Mouse (Mus musculus): ENCODE data around the gene Ttyh3. TPM values are rescaled to one million over a fixed set of nuclear protein-coding genes. Genes with fewer than 3 reads are reported as not detected.

The Ttyh3 gene
- polyA plus RNA-seq, 1 experiment from 2014 or later: 68.8 TPM

DNA sequence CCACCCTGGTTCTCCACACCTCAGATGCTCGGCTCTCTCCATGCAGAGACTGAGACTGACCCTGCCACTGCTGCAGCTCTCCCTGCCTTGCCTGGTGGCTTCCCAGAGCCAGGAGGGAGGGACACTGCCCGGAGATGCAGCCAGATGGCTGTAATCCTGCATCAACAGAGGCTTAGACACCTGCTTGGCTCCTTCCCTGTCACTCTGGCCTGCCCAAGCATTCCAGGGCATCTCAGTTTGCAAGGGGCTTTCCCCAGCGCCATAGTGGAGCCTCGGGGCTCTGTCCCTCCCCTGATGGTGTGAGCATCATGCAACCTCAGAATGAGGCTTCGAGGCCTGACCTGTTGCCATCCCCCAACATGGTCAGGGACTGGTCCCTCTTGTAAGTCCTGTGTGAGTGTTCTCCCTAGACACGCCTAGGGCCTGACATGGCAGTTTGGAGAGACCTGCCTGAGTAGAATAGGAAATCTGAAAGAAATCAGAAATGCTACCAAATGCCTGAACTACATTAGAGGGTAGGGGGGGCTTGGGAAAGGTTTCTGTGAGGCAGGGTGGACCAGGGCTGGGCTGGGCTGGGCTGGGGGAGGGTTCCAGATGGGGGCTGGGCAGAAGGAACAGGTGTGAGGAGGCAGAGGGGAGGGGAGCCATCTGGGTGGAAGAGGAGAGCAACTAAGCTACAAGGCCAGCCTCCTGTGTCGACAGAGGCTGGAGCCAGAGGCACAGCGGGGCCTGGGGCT lies 65.7 kb downstream of the Ttyh3 start:
- Histone ChIP-seq H3K4me2 (replicated peaks) (peak overlapping the region; percentile 36; the same call in 1 of the 2 replicates), H3K27ac (replicated peaks) (peak overlapping the region; percentile 83), H3K27me3 (peaks cover 25% of the 10 kb centered on the region), H3K9ac (replicated peaks) (peak overlapping the region; percentile 24; the same call in 1 of the 2 replicates), H3K9me3 (no peaks in the 10 kb centered on the region), H3K36me3 (no peaks in the 10 kb centered on the region), H3K4me1 (peaks cover 68% of the 10 kb centered on the region), H3K4me3 (no peak overlapping the region)
- peak; percentile 20 for ATAC-seq (ENCODE audit: low FRiP score, low read depth)
- WGBS: 11% methylated on average over 8 of the region's 8 CpGs

DNA sequence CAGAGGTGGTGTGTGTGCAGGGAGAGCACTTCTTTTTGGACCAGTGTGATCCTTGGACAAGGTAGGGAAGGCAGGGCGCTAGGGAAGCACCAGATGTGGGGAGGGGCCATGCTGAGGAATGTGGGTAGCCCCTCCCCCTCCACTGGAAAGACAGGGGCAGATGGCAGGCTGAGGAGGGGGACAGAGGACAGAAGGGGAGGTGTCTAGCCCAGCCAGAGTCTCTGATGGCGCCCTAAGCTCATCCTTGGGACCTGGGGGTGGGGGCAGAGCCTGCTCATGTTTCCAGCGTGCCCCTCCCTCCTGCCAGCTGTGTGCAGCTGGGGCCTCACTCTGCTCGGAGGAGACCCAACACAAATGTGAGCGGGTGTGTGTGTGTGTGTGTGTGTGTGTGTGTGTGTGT lies 67.3 kb downstream of the Ttyh3 start:
- H3K4me1 ChIP-seq: peaks cover 64% of the 10 kb centered on the region
- H3K36me3 ChIP-seq: no peaks in the 10 kb centered on the region
- 0 out of 2 replicates have a peak overlapping the region, but pooled peaks have one; percentile 2 for H3K4me2 ChIP-seq (replicated peaks)
- 0% methylated on average over 5 of the region's 5 CpGs for WGBS
- ATAC-seq (ENCODE audit: low FRiP score, low read depth): no peak
- no peaks in the 10 kb centered on the region for H3K9me3 ChIP-seq
- H3K4me3 ChIP-seq: no peak overlapping the region
- H3K9ac ChIP-seq (replicated peaks): no peak overlapping the region
- peaks cover 28% of the 10 kb centered on the region for H3K27me3 ChIP-seq
- H3K27ac ChIP-seq (replicated peaks): peak overlapping the region; percentile 56

DNA sequence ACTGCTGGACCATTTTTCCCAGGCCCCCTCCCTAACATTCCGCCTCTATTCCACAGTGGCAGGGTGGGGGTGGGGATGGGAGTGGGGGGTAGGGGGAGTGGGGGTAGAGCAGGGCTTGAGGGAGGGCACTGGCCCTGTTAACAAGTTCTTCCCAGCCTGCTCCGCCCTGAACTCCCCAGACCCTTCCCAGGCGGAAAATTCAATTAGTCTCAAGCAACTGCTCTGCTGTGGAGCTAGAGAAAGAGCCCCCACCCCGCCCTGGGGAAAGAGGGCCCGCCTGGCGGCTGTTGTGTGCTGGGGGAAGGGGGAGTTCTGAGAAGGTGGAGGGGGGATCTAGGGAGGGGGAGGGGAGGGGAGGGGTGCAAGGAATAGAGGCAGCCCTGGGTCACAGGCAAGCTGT lies 69.1 kb downstream of the Ttyh3 start:
- H3K9me3 ChIP-seq: no peaks in the 10 kb centered on the region
- H3K27me3 ChIP-seq: peaks cover 28% of the 10 kb centered on the region
- H3K9ac ChIP-seq (replicated peaks): no peak overlapping the region; the same call in 1 of the 2 replicates
- ATAC-seq (ENCODE audit: low FRiP score, low read depth): peak; percentile 76
- 0% methylated on average over 5 of the region's 6 CpGs for WGBS
- H3K27ac ChIP-seq (replicated peaks): peak overlapping the region; percentile 77
- no peak overlapping the region for H3K4me3 ChIP-seq
- H3K36me3 ChIP-seq: no peaks in the 10 kb centered on the region
- peaks cover 61% of the 10 kb centered on the region for H3K4me1 ChIP-seq
- peak overlapping the region; percentile 9; the same call in 1 of the 2 replicates for H3K4me2 ChIP-seq (replicated peaks)

DNA sequence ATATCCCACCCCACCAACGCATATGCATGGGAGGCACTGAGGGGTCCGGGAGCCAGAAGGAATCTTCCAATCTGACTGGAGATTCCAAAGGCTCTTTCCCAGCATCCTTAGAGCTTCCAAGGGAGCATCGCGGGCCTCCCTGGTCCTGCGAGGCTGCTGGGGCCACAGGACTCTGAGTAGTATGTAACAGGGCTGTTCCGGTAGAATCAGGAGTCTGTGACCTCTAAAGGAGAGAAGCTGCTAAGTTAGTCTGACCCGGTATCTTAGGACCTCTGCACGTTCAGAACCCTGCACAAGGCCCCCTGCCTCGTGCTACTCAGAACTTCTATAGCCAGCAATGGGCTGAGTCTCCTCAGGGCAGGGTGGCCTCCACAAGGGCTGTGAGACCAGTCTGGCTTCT lies 69.6 kb downstream of the Ttyh3 start:
- no peaks in the 10 kb centered on the region for H3K36me3 ChIP-seq
- no peak overlapping the region for H3K4me3 ChIP-seq
- no peak overlapping the region; the same call in 1 of the 2 replicates for H3K9ac ChIP-seq (replicated peaks)
- 20% methylated on average over 9 of the region's 9 CpGs for WGBS
- 0 out of 2 replicates have a peak overlapping the region, but pooled peaks have one; percentile 9 for H3K4me2 ChIP-seq (replicated peaks)
- peaks cover 28% of the 10 kb centered on the region for H3K27me3 ChIP-seq
- peak; percentile 2; the same call in 1 of the 2 replicates for ATAC-seq (ENCODE audit: low FRiP score, low read depth)
- H3K27ac ChIP-seq (replicated peaks): peak overlapping the region; percentile 77
- no peaks in the 10 kb centered on the region for H3K9me3 ChIP-seq
- peaks cover 56% of the 10 kb centered on the region for H3K4me1 ChIP-seq

DNA sequence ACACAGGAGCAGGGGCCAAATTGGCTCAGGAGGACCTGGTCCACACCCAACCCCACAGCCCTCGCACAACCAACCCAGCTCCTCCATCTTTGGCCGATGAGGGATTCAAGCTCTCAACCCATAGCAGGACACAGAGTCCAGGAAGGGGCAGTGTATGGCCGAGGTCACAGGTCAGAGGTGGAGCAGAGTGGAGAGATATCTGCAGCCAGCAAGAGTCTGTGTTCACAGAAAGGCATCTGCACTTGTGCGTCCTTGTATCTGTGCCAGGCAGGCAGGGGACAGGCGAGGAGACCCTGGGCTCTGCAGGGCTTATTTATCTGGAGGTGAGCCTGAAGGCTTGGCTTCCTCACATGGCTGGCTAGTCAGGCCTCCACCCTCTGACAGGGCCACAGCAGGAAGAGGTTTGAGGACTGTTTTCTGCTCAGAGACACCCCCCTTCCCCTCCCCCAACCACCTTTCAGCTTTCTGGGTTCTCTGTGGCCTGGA lies 73.4 kb downstream of the Ttyh3 start:
- Histone ChIP-seq H3K36me3 (no peaks in the 10 kb centered on the region), H3K4me3 (no peak overlapping the region), H3K9me3 (no peaks in the 10 kb centered on the region), H3K4me2 (replicated peaks) (no peak overlapping the region), H3K27ac (replicated peaks) (no peak overlapping the region), H3K4me1 (peaks cover 24% of the 10 kb centered on the region), H3K9ac (replicated peaks) (no peak overlapping the region), H3K27me3 (peaks cover 17% of the 10 kb centered on the region)
- 67% methylated on average over 5 of the region's 5 CpGs for WGBS
- ATAC-seq (ENCODE audit: low FRiP score, low read depth): no peak

DNA sequence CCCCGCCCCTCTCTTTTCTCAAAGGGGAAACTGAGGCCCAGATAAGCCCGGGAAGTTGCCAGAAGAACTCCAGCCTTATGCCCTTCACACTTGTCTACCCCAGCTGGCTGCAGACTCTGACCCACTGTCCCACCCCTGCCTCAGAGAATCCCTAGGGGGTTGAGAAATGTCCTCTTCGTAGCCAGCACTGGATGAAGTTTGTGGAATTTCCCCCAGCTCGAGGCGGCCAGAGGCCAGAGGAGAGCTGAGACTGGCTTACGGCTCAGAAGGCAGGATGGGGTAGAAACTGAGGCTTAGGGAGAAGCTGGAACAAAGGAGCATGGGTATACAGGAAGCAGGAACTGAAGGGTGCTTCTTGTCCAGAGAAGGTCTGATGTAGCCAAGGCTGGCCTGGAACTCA lies 76.2 kb downstream of the Ttyh3 start:
- Histone ChIP-seq H3K9me3 (no peaks in the 10 kb centered on the region), H3K9ac (replicated peaks) (no peak overlapping the region), H3K27me3 (no peaks in the 10 kb centered on the region), H3K4me1 (peaks cover 10% of the 10 kb centered on the region), H3K4me2 (replicated peaks) (no peak overlapping the region), H3K27ac (replicated peaks) (no peak overlapping the region), H3K36me3 (no peaks in the 10 kb centered on the region), H3K4me3 (no peak overlapping the region)
- WGBS: 78% methylated on average over 6 of the region's 6 CpGs
- no peak for ATAC-seq (ENCODE audit: low FRiP score, low read depth)

DNA sequence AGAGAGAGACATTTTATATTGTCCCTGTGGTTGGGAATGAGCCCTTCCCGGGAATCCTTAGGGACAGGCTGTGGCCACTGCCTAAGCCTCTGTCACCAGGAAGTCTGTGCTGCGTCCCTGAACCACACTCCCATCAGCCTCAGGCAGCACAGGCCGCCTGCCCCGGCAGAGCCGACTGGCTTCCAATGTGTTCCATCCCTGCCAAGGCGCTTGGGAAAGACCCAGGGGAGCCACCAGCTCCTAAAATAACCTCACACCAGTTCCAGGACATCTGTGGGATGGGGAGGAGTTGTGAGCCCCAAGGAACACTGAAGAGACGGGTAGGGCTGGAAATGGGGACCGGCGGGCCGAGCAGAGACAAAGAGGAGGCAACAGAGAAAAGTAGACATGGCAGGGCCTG lies 77.2 kb downstream of the Ttyh3 start:
- no peaks in the 10 kb centered on the region for H3K9me3 ChIP-seq
- 73% methylated on average over 10 of the region's 10 CpGs for WGBS
- no peak overlapping the region for H3K9ac ChIP-seq (replicated peaks)
- no peak overlapping the region for H3K4me3 ChIP-seq
- peaks cover 8% of the 10 kb centered on the region; the same call in 1 of the 2 replicates for H3K27me3 ChIP-seq
- no peak for ATAC-seq (ENCODE audit: low FRiP score, low read depth)
- peaks cover 14% of the 10 kb centered on the region for H3K4me1 ChIP-seq
- H3K36me3 ChIP-seq: no peaks in the 10 kb centered on the region
- no peak overlapping the region for H3K4me2 ChIP-seq (replicated peaks)
- no peak overlapping the region for H3K27ac ChIP-seq (replicated peaks)

DNA sequence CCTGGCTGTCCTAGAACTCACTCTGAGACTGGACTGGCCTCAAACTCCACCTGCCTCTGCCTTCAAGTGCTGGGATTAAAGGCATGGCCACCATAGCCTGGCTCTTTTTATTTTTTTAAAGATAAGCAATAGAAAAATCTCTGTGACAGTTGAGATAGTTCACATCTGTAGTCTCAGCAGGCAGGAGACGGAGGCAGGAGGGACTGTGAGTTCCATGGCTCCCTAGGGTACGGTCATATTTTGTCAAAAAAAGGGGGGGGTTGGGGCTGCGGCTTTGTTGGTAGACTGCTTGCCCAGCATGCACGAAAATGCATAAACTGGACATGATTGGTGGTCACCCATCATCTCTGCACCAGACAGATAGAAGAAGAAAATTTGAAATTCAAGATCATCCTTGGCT lies 77.6 kb downstream of the Ttyh3 start:
- Histone ChIP-seq H3K36me3 (no peaks in the 10 kb centered on the region), H3K27me3 (peaks cover 13% of the 10 kb centered on the region; the same call in 1 of the 2 replicates), H3K4me3 (no peak overlapping the region), H3K9me3 (no peaks in the 10 kb centered on the region), H3K27ac (replicated peaks) (no peak overlapping the region), H3K9ac (replicated peaks) (no peak overlapping the region), H3K4me2 (replicated peaks) (no peak overlapping the region), H3K4me1 (peaks cover 15% of the 10 kb centered on the region)
- WGBS: 75% methylated on average over 4 of the region's 4 CpGs
- no peak for ATAC-seq (ENCODE audit: low FRiP score, low read depth)

Other genes starting within 250 kb of the Ttyh3 start
- gene Eif3b, start 229.7 kb downstream of the Ttyh3 start, polyA plus RNA-seq (2016; fragmentation: Nextera tagmentation; extraction: Ambion mirVana): 158 and 161 TPM in 2 replicates
- not detected in 2 replicates for gene Gm4869, start 203.4 kb downstream of the Ttyh3 start, polyA plus RNA-seq (2016; fragmentation: Nextera tagmentation; extraction: Ambion mirVana)
- 12.5 and 13.4 TPM in 2 replicates for gene Chst12, start 143.5 kb downstream of the Ttyh3 start, polyA plus RNA-seq (2016; fragmentation: Nextera tagmentation; extraction: Ambion mirVana)
- gene Grifin, start 84.0 kb downstream of the Ttyh3 start, polyA plus RNA-seq (2016; fragmentation: Nextera tagmentation; extraction: Ambion mirVana): not detected in 2 replicates
- gene Lfng, start 41.7 kb downstream of the Ttyh3 start, polyA plus RNA-seq (2016; fragmentation: Nextera tagmentation; extraction: Ambion mirVana): 28.5 and 33.9 TPM in 2 replicates
- gene Iqce, start 53.3 kb upstream of the Ttyh3 start, polyA plus RNA-seq (2016; fragmentation: Nextera tagmentation; extraction: Ambion mirVana): 26.9 and 29.3 TPM in 2 replicates
- 22.2 TPM in 2 replicates for gene Brat1, start 56.0 kb upstream of the Ttyh3 start, polyA plus RNA-seq (2016; fragmentation: Nextera tagmentation; extraction: Ambion mirVana)
- 1.1 and 1.3 TPM in 2 replicates for gene Amz1, start 75.1 kb upstream of the Ttyh3 start, polyA plus RNA-seq (2016; fragmentation: Nextera tagmentation; extraction: Ambion mirVana)
- gene Gna12, start 181.4 kb upstream of the Ttyh3 start, polyA plus RNA-seq (2016; fragmentation: Nextera tagmentation; extraction: Ambion mirVana): 22.3 and 24.4 TPM in 2 replicates

All from midbrain, embryonic 12.5 days (tissue).